10 mouse cellular contexts compared by ENCODE assay signal in genomic region chr19:42409226-42409625, GRCm38 (mm10). TPM values are rescaled to one million over a fixed set of nuclear protein-coding genes. Genes with fewer than 3 reads are reported as not detected.
DNase-seq lines count a peak whose midpoint lies in the region; ATAC-seq lines count a peak whose summit lies in the region.
"Had no signal": no experiment of that assay in that cellular context is flagged by ENCODE, and none has a peak within 500 bp of the region (broad histone marks: within the 10 kb centered on the region; RNA-seq: fewer than 3 reads in every experiment).

No protein-coding gene starts in this region.

- DNase-seq in heart, postnatal 14 days = no peak
- DNase-seq in embryonic facial prominence, embryonic 11.5 days (ENCODE audit: low spot score) = peak; percentile 47
- no peak for DNase-seq in frontal cortex, adult 2 months (ENCODE audit: extremely low spot score in 1 of 2, low spot score in 1 of 2)
- DNase-seq in lung, postnatal 25 days (ENCODE audit: low spot score) = no peak
- no peak for DNase-seq in gastrocnemius, postnatal 14 days
- DNase-seq: heart, adult 2 months; lung, embryonic 14.5 days had no signal

- H3K4me3 ChIP-seq in heart, embryonic 11.5 days (ENCODE audit: low read depth, low read length) = no peak overlapping the region
- no peak overlapping the region for H3K4me3 ChIP-seq in embryonic facial prominence, embryonic 11.5 days (ENCODE audit: low read depth, low read length)
- peak overlapping the region; percentile 23 for H3K4me3 ChIP-seq in hindbrain, embryonic 13.5 days
- peak overlapping the region; percentile 5; the same call in 1 of the 2 replicates for H3K4me3 ChIP-seq in midbrain, embryonic 16.5 days (ENCODE audit: low read depth, low read length)
- H3K4me3 ChIP-seq: heart, adult 2 months had no signal

- H3K36me3 ChIP-seq in heart, embryonic 11.5 days (ENCODE audit: control insufficient read depth, insufficient read depth, low read length) = no peaks in the 10 kb centered on the region
- no peaks in the 10 kb centered on the region for H3K36me3 ChIP-seq in embryonic facial prominence, embryonic 11.5 days (replicated peaks; ENCODE audit: control insufficient read depth, insufficient read depth, low read depth, low read length)
- H3K36me3 ChIP-seq in hindbrain, embryonic 13.5 days = no peaks in the 10 kb centered on the region
- H3K36me3 ChIP-seq in midbrain, embryonic 16.5 days (ENCODE audit: control insufficient read depth, insufficient read depth, low read length) = no peaks in the 10 kb centered on the region

- peaks cover 55% of the 10 kb centered on the region for H3K27me3 ChIP-seq in heart, embryonic 11.5 days (ENCODE audit: control insufficient read depth, insufficient read depth, low read length)
- H3K27me3 ChIP-seq in embryonic facial prominence, embryonic 11.5 days (ENCODE audit: control insufficient read depth, insufficient read depth, low read length) = no peaks in the 10 kb centered on the region
- H3K27me3 ChIP-seq in hindbrain, embryonic 13.5 days = peaks cover 25% of the 10 kb centered on the region; the same call in 1 of the 2 replicates
- no peaks in the 10 kb centered on the region for H3K27me3 ChIP-seq in midbrain, embryonic 16.5 days (ENCODE audit: control insufficient read depth, insufficient read depth, low read depth, low read length)

- WGBS in heart, embryonic 11.5 days (ENCODE audit: insufficient replicate concordance) = 2% methylated on average over 19 of the region's 19 CpGs
- 2% methylated on average over 19 of the region's 19 CpGs for WGBS in embryonic facial prominence, embryonic 11.5 days
- under 1% methylated on average over 19 of the region's 19 CpGs for WGBS in hindbrain, embryonic 13.5 days
- under 1% methylated on average over 19 of the region's 19 CpGs for WGBS in midbrain, embryonic 16.5 days

- H3K4me1 ChIP-seq in heart, embryonic 11.5 days (ENCODE audit: control insufficient read depth, insufficient read depth, low read length) = peaks cover 4% of the 10 kb centered on the region; the same call in 1 of the 2 replicates
- H3K4me1 ChIP-seq in embryonic facial prominence, embryonic 11.5 days (ENCODE audit: control insufficient read depth, insufficient read depth, low read length) = no peaks in the 10 kb centered on the region
- peaks cover 35% of the 10 kb centered on the region for H3K4me1 ChIP-seq in hindbrain, embryonic 13.5 days (replicated peaks)
- H3K4me1 ChIP-seq in midbrain, embryonic 16.5 days (ENCODE audit: control insufficient read depth, insufficient read depth, low read length) = peaks cover 12% of the 10 kb centered on the region

- H3K9ac ChIP-seq in heart, embryonic 11.5 days (ENCODE audit: low read depth, low read length) = no peak overlapping the region
- no peak overlapping the region for H3K9ac ChIP-seq in embryonic facial prominence, embryonic 11.5 days (replicated peaks; ENCODE audit: low read length)
- H3K9ac ChIP-seq in hindbrain, embryonic 13.5 days = peak overlapping the region; percentile 68
- peak overlapping the region; percentile 37; the same call in 1 of the 2 replicates for H3K9ac ChIP-seq in midbrain, embryonic 16.5 days (ENCODE audit: low read depth, low read length)
- H3K9ac ChIP-seq: lung, embryonic 14.5 days had no signal

- ATAC-seq in heart, embryonic 11.5 days (replicated peaks; ENCODE audit: insufficient number of reproducible peaks, low FRiP score, low TSS enrichment) = no peak
- ATAC-seq in embryonic facial prominence, embryonic 11.5 days (replicated peaks; ENCODE audit: insufficient number of reproducible peaks, low FRiP score, low TSS enrichment, low read depth) = no peak
- ATAC-seq in hindbrain, embryonic 13.5 days (ENCODE audit: low FRiP score) = peak; percentile 65
- ATAC-seq in midbrain, embryonic 16.5 days = peak; percentile 60

- intact Hi-C loops in heart, postnatal 14 days (cut with DNase I) = no loop called here
- intact Hi-C loops in gastrocnemius, postnatal 14 days (cut with DNase I; ENCODE audit: low total_unique reads) = no loop called here

- H3K27ac ChIP-seq in heart, embryonic 11.5 days (ENCODE audit: low read depth, low read length) = no peak overlapping the region
- no peak overlapping the region for H3K27ac ChIP-seq in embryonic facial prominence, embryonic 11.5 days (replicated peaks; ENCODE audit: low read depth, low read length)
- peak overlapping the region; percentile 83 for H3K27ac ChIP-seq in hindbrain, embryonic 13.5 days
- H3K27ac ChIP-seq in midbrain, embryonic 16.5 days (ENCODE audit: low read length) = peak overlapping the region; percentile 50
- H3K27ac ChIP-seq: heart, adult 2 months had no signal

- H3K4me2 ChIP-seq in heart, embryonic 11.5 days = 0 out of 2 replicates have a peak overlapping the region, but pooled peaks have one; percentile 18
- peak overlapping the region; percentile 29 for H3K4me2 ChIP-seq in embryonic facial prominence, embryonic 11.5 days (ENCODE audit: low read depth, low read length)
- peak overlapping the region; percentile 55 for H3K4me2 ChIP-seq in hindbrain, embryonic 13.5 days
- peak overlapping the region; percentile 50 for H3K4me2 ChIP-seq in midbrain, embryonic 16.5 days (ENCODE audit: low read length)
- H3K4me2 ChIP-seq: lung, embryonic 14.5 days had no signal

- H3K9me3 ChIP-seq in heart, embryonic 11.5 days (replicated peaks; ENCODE audit: control insufficient read depth, low read length) = no peaks in the 10 kb centered on the region
- H3K9me3 ChIP-seq in embryonic facial prominence, embryonic 11.5 days (replicated peaks; ENCODE audit: control insufficient read depth, low read length) = no peaks in the 10 kb centered on the region
- no peaks in the 10 kb centered on the region for H3K9me3 ChIP-seq in hindbrain, embryonic 13.5 days
- no peaks in the 10 kb centered on the region for H3K9me3 ChIP-seq in midbrain, embryonic 16.5 days (replicated peaks; ENCODE audit: control insufficient read depth, low read length, poor library complexity, severe bottlenecking)

RNA-seq across cellular contexts. Expression of gene Crtac1, which starts 22.4 kb away (rescaled TPM):
- polyA plus RNA-seq in heart, embryonic 11.5 days (2014; fragmentation: Nextera tagmentation; extraction: Ambion mirVana) = 0.23 and 0.46 TPM in 2 replicates
- total RNA-seq in heart, postnatal 14 days (2021) = under 1 TPM in 1 of 2 experiments, not detected in 1; 0.15 TPM
- 5.8 and 8.4 TPM in 2 replicates for polyA plus RNA-seq in embryonic facial prominence, embryonic 11.5 days (2014; fragmentation: Nextera tagmentation; extraction: Ambion mirVana)
- 29.9 and 33.1 TPM in 2 replicates for polyA plus RNA-seq in hindbrain, embryonic 13.5 days (2015; fragmentation: Nextera tagmentation; extraction: Ambion mirVana)
- polyA plus RNA-seq in midbrain, embryonic 16.5 days (2015; fragmentation: Nextera tagmentation; extraction: Ambion mirVana) = 26.0 and 34.0 TPM in 2 replicates
- polyA plus RNA-seq in frontal cortex, adult 2 months (2012; rRNA removed) = 50.0 and 77.2 TPM in 2 replicates
- under 1 TPM; 0.45 to 0.58 TPM for total RNA-seq in gastrocnemius, postnatal 14 days (2021)
- total RNA-seq: heart, adult 2 months had no signal
- polyA plus RNA-seq: heart, adult 2 months had no signal

Comparison
In these comparisons a context has a peak if more than half of its experiments do, and no peak if none do; other contexts are left out.
1. ATAC-seq: peak in hindbrain, embryonic 13.5 days (single experiment) and midbrain, embryonic 16.5 days (single experiment); none in heart, embryonic 11.5 days (single experiment) and embryonic facial prominence, embryonic 11.5 days (single experiment).
2. H3K27ac ChIP-seq: peak in hindbrain, embryonic 13.5 days (single experiment) and midbrain, embryonic 16.5 days (single experiment); none in heart, embryonic 11.5 days (single experiment) and embryonic facial prominence, embryonic 11.5 days (single experiment).
3. H3K4me3 ChIP-seq: peak in hindbrain, embryonic 13.5 days (single experiment) and midbrain, embryonic 16.5 days (single experiment); none in heart, embryonic 11.5 days (single experiment) and embryonic facial prominence, embryonic 11.5 days (single experiment).
4. H3K9ac ChIP-seq: peak in hindbrain, embryonic 13.5 days (single experiment) and midbrain, embryonic 16.5 days (single experiment); none in heart, embryonic 11.5 days (single experiment) and embryonic facial prominence, embryonic 11.5 days (single experiment).
5. Peak in every context shown above with its lines, with median percentiles within 50 percentile points of each other: H3K4me2 ChIP-seq.